Mouse (Mus musculus) A20 (cell line): ENCODE results near the gene Olfr131.
"Not testable (repeated sequence)": the region's sequence is repeated elsewhere in the genome, so short reads cannot be mapped to it uniquely, and the experiment has no call there.

Experiments
- DNase-seq: peaks from one replicate; pipeline ENCODE4 v3.0.0-alpha.2; 2011; ENCODE audit warnings: low read depth, low spot score

The Olfr131 gene

DNA sequence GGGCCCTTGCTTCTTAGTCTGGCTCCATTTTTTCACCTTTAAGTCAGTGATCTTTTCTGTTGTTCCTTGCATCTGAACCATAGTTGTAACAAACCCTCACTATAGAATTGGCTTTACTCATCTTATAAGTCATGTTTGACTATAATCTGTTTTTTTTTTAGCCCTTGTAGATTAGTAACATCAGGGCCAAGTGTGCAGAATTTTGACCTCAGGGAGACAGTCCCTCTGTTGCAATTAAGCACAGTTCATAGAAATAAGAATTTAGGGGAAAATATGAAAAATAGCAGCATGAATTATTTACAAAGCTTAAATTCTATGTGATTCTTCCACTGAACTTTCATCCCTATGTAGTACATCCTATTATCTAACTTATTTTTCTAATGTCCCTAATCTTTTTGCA lies at the start of gene Olfr131:
TSS of gene Olfr131 (minus strand) at position 101 of the 400 bp plus-strand sequence.
- no peak for DNase-seq

DNA sequence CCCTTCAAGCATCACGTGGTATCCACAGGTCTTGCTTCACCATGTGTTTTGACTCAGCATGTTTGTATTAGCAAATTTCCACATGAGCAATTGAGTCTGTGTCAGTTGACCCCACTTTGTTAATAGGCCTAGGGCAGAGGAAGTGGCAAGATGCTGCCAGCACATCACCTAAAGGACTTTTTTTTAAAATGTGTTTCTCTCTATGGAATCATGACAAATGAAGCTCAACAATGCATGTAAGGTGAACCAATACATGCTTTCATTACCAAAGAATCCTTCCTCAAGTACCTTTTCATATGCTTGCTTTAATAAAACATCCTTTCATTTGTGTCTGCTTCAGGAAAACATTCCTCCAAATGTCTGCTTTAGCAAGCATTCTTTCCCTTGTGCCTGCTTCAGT lies 45.9 kb upstream of the Olfr131 start, which contains the start of gene Olfr132:
TSS of gene Olfr132 (minus strand) at position 101 of the 400 bp plus-strand sequence.
- no peak for DNase-seq

DNA sequence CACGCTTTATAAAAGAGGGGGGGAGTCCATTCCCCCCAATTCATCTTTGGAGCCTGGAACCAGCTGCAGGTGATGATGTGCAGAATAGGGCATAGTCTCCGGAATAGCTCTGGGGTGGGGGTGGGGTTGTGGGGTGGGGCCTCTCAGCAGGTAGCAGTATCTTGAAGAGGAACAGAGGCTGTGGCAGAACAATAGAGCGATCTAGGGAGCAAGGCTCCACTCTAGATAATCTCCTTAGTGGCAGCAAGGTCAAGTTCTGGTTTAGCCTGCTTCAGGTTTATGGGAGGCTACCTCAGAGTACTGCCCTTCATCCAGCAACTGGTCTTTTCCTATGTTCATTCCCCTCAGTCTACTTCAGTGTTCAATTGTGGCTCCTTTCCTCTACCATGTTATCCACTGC lies 36.9 kb upstream of the Olfr131 start:
- not testable (repeated sequence) for DNase-seq

DNA sequence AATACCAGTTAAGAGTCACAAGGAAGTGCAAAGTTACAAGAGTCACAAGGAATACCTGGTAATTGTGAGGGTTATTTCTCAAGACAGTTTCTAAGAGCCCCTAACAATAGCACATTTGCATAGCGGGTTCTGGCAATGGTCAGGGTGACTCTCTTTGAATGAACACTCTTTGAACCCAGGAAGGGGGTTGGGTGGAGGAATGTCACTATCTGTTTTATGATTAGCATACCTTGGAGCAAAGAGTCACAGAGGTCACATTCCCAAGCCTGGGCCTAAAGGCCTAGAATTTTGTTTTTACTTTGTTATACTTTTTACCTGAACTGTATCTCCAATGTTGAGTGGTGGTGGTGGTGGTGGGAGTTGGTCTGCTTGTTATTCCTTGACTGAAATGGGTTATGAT lies 35.7 kb upstream of the Olfr131 start:
- not testable (repeated sequence) for DNase-seq

DNA sequence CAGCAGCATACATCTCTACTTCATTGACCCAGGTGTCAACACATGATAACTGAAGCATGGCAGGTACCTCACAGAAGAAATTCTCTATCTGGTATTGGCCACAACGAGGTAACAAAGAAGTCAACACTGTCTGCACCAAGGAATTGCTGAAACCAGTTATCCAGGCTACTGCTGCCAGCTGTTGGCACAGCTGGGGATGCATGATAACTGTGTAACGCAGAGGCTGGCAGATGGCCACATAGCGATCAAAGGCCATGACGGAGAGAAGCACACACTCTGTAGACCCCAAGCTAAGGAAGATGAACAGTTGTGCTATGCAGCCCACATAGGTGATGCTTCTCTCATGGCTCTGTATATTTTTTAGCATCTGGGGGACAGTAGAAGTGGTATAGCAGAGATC lies 6.1 kb downstream of the Olfr131 start:
- DNase-seq: no peak

DNA sequence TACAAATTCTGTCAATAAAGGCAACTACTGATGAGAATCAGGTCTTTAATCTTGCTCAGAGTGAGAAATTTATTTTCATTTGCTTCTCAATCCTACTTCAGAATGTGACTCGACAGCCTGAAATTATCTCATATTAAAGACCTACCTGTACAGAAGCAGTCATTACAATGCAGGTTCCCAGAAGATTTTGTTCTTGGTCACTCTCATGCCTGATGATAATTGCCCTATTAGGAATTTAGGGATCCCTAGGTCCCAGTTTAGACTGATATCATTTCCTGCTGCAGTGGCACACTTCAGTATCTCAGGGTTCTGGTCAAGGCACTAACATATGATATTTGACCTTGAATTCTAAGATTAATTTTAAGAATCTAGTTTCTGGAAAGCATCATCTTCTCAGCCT lies 24.9 kb downstream of the Olfr131 start, which contains the start of gene Olfr130:
TSS of gene Olfr130 (plus strand) at position 301 of the 400 bp plus-strand sequence.
- DNase-seq: no peak

DNA sequence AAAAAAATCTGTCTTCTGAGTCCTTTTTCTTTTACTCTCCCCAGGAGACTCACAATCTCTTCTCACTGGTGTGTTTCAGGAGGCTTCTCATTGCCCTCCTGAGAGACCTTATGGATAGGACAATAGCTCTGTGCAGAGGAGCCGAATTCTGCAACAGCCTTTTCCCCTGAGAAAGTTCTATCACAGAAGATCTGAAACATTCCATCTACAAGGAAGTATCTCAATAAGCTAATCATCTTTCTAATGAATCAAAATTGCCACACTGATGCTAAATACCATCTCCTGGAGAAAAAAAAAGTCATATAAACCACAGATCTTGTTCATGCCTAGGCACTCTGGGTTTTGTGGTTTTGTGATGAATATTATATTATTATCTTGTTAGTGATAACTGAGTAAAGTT lies 28.5 kb downstream of the Olfr131 start, which contains the start of gene Olfr129:
TSS of gene Olfr129 (minus strand) at position 101 of the 400 bp plus-strand sequence.
- no peak for DNase-seq
